Mouse (Mus musculus): ENCODE measurements around the gene Xlr4b. TPM values are rescaled to one million over a fixed set of nuclear protein-coding genes. Genes with fewer than 3 reads are reported as not detected.
"Not testable (repeated sequence)": the region's sequence is repeated elsewhere in the genome, so short reads cannot be mapped to it uniquely, and the experiment has no call there.

Gene Xlr4b
- total RNA-seq (2022), result 1 to 10 TPM in 2 of 4 experiments, not detected in 2; 1.4 to 2.1 TPM

- DNase-seq (ENCODE audit: low spot score in 2 of 2), result not testable (repeated sequence)
These were observed at the start of gene Xlr4b for GRCm38 (mm10) chrX:73213819-73214564. Xlr4b (plus strand) TSS chrX:73214333.

- not testable (repeated sequence) for DNase-seq (ENCODE audit: low spot score in 2 of 2)
These were observed 37.2 kb upstream of the Xlr4b start, which contains the start of gene Spin2d for GRCm38 (mm10) chrX:73176889-73177288. Spin2d (minus strand) TSS chrX:73176989.

GRCm38 (mm10) chrX:73191934-73192333 is 22.2 kb upstream of the Xlr4b start, which contains the start of gene Xlr3b:
Xlr3b (plus strand) TSS chrX:73192207.
- DNase-seq (ENCODE audit: low spot score in 2 of 2), result not testable (repeated sequence)

GRCm38 (mm10) chrX:73225365-73225764 is 11.2 kb downstream of the Xlr4b start:
- no peak for DNase-seq (ENCODE audit: low spot score in 2 of 2)

GRCm38 (mm10) chrX:73227914-73228605 is 13.9 kb downstream of the Xlr4b start, which contains the start of gene F8a:
F8a (plus strand) TSS chrX:73228291.
- peak; percentile 64 to 72 for DNase-seq (ENCODE audit: low spot score in 2 of 2)

- peak; percentile 36 to 47 for DNase-seq (ENCODE audit: low spot score in 2 of 2)
These were observed 14.6 kb downstream of the Xlr4b start for GRCm38 (mm10) chrX:73228606-73229214.

GRCm38 (mm10) chrX:73229288-73229687 is 15.2 kb downstream of the Xlr4b start:
- no peak for DNase-seq (ENCODE audit: low spot score in 2 of 2)

- not testable (repeated sequence) for DNase-seq (ENCODE audit: low spot score in 2 of 2)
These were observed 28.7 kb downstream of the Xlr4b start, which contains the start of gene Xlr4c for GRCm38 (mm10) chrX:73242821-73243325. Xlr4c (minus strand) TSS chrX:73243130.

- not testable (repeated sequence) for DNase-seq (ENCODE audit: low spot score in 2 of 2)
These were observed 48.3 kb downstream of the Xlr4b start for GRCm38 (mm10) chrX:73262428-73262827.

GRCm38 (mm10) chrX:73265270-73265669 is 51.1 kb downstream of the Xlr4b start, which contains the start of gene Xlr3c:
Xlr3c (minus strand) TSS chrX:73265390.
- not testable (repeated sequence) for DNase-seq (ENCODE audit: low spot score in 2 of 2)

Other genes starting within 250 kb of the Xlr4b start
- gene Zfp185, start 227.0 kb upstream of the Xlr4b start, total RNA-seq (2022), result 1 to 10 TPM in 2 of 4 experiments, under 1 TPM in 2; 0.76 to 1.5 (median 1.0) TPM
- gene Pnma5, start 177.2 kb upstream of the Xlr4b start, total RNA-seq (2022), result under 1 TPM in 3 of 4 experiments, not detected in 1; 0.23 to 0.33 (median 0.23) TPM
- 10 to 100 TPM; 15.9 to 21.3 (median 17.6) TPM for gene Pnma3, start 149.5 kb upstream of the Xlr4b start, total RNA-seq (2022)
- 1 to 10 TPM in 1 of 4 experiments, under 1 TPM in 1, not detected in 2; 0.62 to 3.0 TPM for gene Xlr4a, start 131.9 kb upstream of the Xlr4b start, total RNA-seq (2022)
- gene Xlr3a, start 117.2 kb upstream of the Xlr4b start, total RNA-seq (2022), result 1 to 10 TPM in 3 of 4 experiments, under 1 TPM in 1; 0.65 to 6.2 (median 2.9) TPM
- under 1 TPM in 3 of 4 experiments, not detected in 1; 0.42 to 0.91 (median 0.91) TPM for gene Gm14685, start 97.3 kb upstream of the Xlr4b start, total RNA-seq (2022)
- gene Xlr5b, start 65.5 kb upstream of the Xlr4b start, total RNA-seq (2022), result not detected
- 1 to 10 TPM in 2 of 4 experiments, under 1 TPM in 2; 0.53 to 1.7 (median 0.81) TPM for gene DXBay18, start 64.9 kb upstream of the Xlr4b start, total RNA-seq (2022)
- gene Spin2d, start 37.3 kb upstream of the Xlr4b start, total RNA-seq (2022), result not detected
- gene Xlr3b, start 22.1 kb upstream of the Xlr4b start, total RNA-seq (2022), result 10 to 100 TPM in 1 of 4 experiments, 1 to 10 TPM in 2, under 1 TPM in 1; 0.65 to 13.8 (median 4.2) TPM
- 10 to 100 TPM; 13.1 to 16.9 (median 14.0) TPM for gene F8a, start 14.0 kb downstream of the Xlr4b start, total RNA-seq (2022)
- under 1 TPM in 1 of 4 experiments, not detected in 3; 0.43 TPM for gene Xlr4c, start 28.8 kb downstream of the Xlr4b start, total RNA-seq (2022)
- not detected for gene Xlr3c, start 51.1 kb downstream of the Xlr4b start, total RNA-seq (2022)
- under 1 TPM in 1 of 4 experiments, not detected in 3; 0.33 TPM for gene Xlr5a, start 78.6 kb downstream of the Xlr4b start, total RNA-seq (2022)
- gene Xlr5c, start 78.6 kb downstream of the Xlr4b start, total RNA-seq (2022), result not detected
- gene Gm45015, start 122.5 kb downstream of the Xlr4b start, total RNA-seq (2022), result not detected
- gene Zfp275, start 128.3 kb downstream of the Xlr4b start, total RNA-seq (2022), result 10 to 100 TPM; 18.0 to 20.4 (median 19.0) TPM
- under 1 TPM in 3 of 4 experiments, not detected in 1; 0.17 to 0.37 (median 0.30) TPM for gene Gm18336, start 184.4 kb downstream of the Xlr4b start, total RNA-seq (2022)
- 1 to 10 TPM; 1.9 to 2.9 (median 2.0) TPM for gene Zfp92, start 196.8 kb downstream of the Xlr4b start, total RNA-seq (2022)
- gene Trex2, start 221.0 kb downstream of the Xlr4b start, total RNA-seq (2022), result not detected
- 10 to 100 TPM in 3 of 4 experiments, 1 to 10 TPM in 1; 7.9 to 13.2 (median 11.8) TPM for gene Haus7, start 244.7 kb downstream of the Xlr4b start, total RNA-seq (2022)